Mouse (Mus musculus) stomach, embryonic 14.5 days (tissue): Measurements from ENCODE around the gene Gtdc1. TPM values are rescaled to one million over a fixed set of nuclear protein-coding genes. Genes with fewer than 3 reads are reported as not detected.

Experiments
- ATAC-seq: fragments of 200-750 bp; cut with Nextera tagmentation; 2 replicates; pipeline ENCODE4 v1.8.0; 2017; ENCODE audit warnings: low read depth, moderate TSS enrichment; ENCODE audit not compliant: insufficient number of reproducible peaks, insufficient read depth, low FRiP score
- H3K27ac ChIP-seq: fragments of 300-500 bp; sonication (generic); 2 replicates; pipeline ENCODE4 v1.5.1; 2014; ENCODE audit warnings: mild to moderate bottlenecking, low read length, moderate library complexity, mixed read lengths
- H3K27me3 ChIP-seq: fragments of 300-500 bp; sonication (generic); 2 replicates; pipeline ENCODE4 v1.6.1; 2014; ENCODE audit warnings: low read length, control low read depth, mixed read lengths; ENCODE audit not compliant: control insufficient read depth, insufficient read depth
- H3K36me3 ChIP-seq: fragments of 300-500 bp; sonication (generic); 2 replicates; pipeline ENCODE4 v1.6.1; 2014; ENCODE audit warnings: mild to moderate bottlenecking, control low read depth, low read length, moderate library complexity, mixed read lengths; ENCODE audit not compliant: control insufficient read depth, insufficient read depth
- H3K4me1 ChIP-seq: fragments of 300-500 bp; sonication (generic); 2 replicates; pipeline ENCODE4 v1.6.1; 2014; ENCODE audit warnings: low read length, control low read depth, mixed read lengths; ENCODE audit not compliant: control insufficient read depth, insufficient read depth
- H3K4me2 ChIP-seq: fragments of 300-500 bp; sonication (generic); replicated peaks from 2 replicates; pipeline ENCODE4 v1.6.1; 2014; ENCODE audit warnings: low read depth, low read length, control low read depth
- H3K4me3 ChIP-seq: fragments of 300-500 bp; sonication (generic); 2 replicates; pipeline ENCODE4 v1.5.1; 2014; ENCODE audit warnings: low read depth, low read length, control low read depth
- H3K9ac ChIP-seq: fragments of 300-500 bp; sonication (generic); replicated peaks from 2 replicates; pipeline ENCODE4 v1.6.1; 2014; ENCODE audit warnings: low read depth, mild to moderate bottlenecking, control low read depth, low read length, moderate library complexity, mixed read lengths
- H3K9me3 ChIP-seq: fragments of 300-500 bp; sonication (generic); 2 replicates; pipeline ENCODE4 v1.6.1; 2016; ENCODE audit warnings: low read depth, low read length, control low read depth; ENCODE audit not compliant: control insufficient read depth
- WGBS: fragments of 180-500 bp; shearing (Covaris S2); extraction: QIAGEN DNeasy Blood & Tissue Kit; methylation state at CpG from one replicate; pipeline ENCODE4 v1.1.7; 2014; 5-methylcytosine and 5-hydroxymethylcytosine counted together
- polyA plus RNA-seq: library from polyadenylated mRNA; unstranded; fragments of >200 nt; fragmentation: Nextera tagmentation; extraction: Ambion mirVana; gene quantifications from 2 replicates; pipeline ENCODE4 v1.2.1, GENCODE M21; 2014

Gene Gtdc1
- polyA plus RNA-seq, 1 experiment from 2014 or later, result 15.9 TPM

GRCm38 (mm10) chr2:44590881-44591280, 336.6 kb downstream of the Gtdc1 start:
- WGBS, result 35% methylated on average over 4 of the region's 4 CpGs
- ATAC-seq, result no peak
- Histone ChIP-seq H3K9ac (no peak overlapping the region), H3K4me1 (no peaks in the 10 kb centered on the region), H3K27me3 (no peaks in the 10 kb centered on the region), H3K4me2 (no peak overlapping the region), H3K27ac (no peak overlapping the region), H3K9me3 (no peaks in the 10 kb centered on the region), H3K36me3 (no peaks in the 10 kb centered on the region), H3K4me3 (no peak overlapping the region)

- H3K9ac ChIP-seq, result no peak overlapping the region
- H3K27me3 ChIP-seq, result no peaks in the 10 kb centered on the region
- ATAC-seq, result no peak
- H3K36me3 ChIP-seq, result no peaks in the 10 kb centered on the region
- no peak overlapping the region for H3K4me2 ChIP-seq
- no peak overlapping the region for H3K27ac ChIP-seq
- H3K4me3 ChIP-seq, result no peak overlapping the region
- no peaks in the 10 kb centered on the region for H3K4me1 ChIP-seq
- H3K9me3 ChIP-seq, result peaks cover 4% of the 10 kb centered on the region; the same call in 1 of the 2 replicates
Measured at GRCm38 (mm10) chr2:44584061-44584460, 343.4 kb downstream of the Gtdc1 start.

- Histone ChIP-seq H3K4me1 (no peaks in the 10 kb centered on the region), H3K9me3 (peaks cover 4% of the 10 kb centered on the region; the same call in 1 of the 2 replicates), H3K4me2 (no peak overlapping the region), H3K4me3 (no peak overlapping the region), H3K9ac (no peak overlapping the region), H3K36me3 (no peaks in the 10 kb centered on the region), H3K27me3 (no peaks in the 10 kb centered on the region), H3K27ac (no peak overlapping the region)
- no peak for ATAC-seq
Measured at GRCm38 (mm10) chr2:44583491-44583890, 344.0 kb downstream of the Gtdc1 start.

GRCm38 (mm10) chr2:44571810-44572209, 355.6 kb downstream of the Gtdc1 start:
- ATAC-seq, result no peak
- no peaks in the 10 kb centered on the region for H3K9me3 ChIP-seq
- H3K27ac ChIP-seq, result peak overlapping the region; percentile 82; the same call in 1 of the 2 replicates
- H3K4me2 ChIP-seq, result 0 out of 2 replicates have a peak overlapping the region, but pooled peaks have one; percentile 16
- 50% methylated on average over 3 of the region's 3 CpGs for WGBS
- no peaks in the 10 kb centered on the region for H3K36me3 ChIP-seq
- H3K27me3 ChIP-seq, result no peaks in the 10 kb centered on the region
- H3K9ac ChIP-seq, result 0 out of 2 replicates have a peak overlapping the region, but pooled peaks have one; percentile 21
- H3K4me1 ChIP-seq, result peaks cover 3% of the 10 kb centered on the region; the same call in 1 of the 2 replicates
- H3K4me3 ChIP-seq, result no peak overlapping the region

- Histone ChIP-seq H3K4me2 (no peak overlapping the region), H3K27me3 (no peaks in the 10 kb centered on the region), H3K36me3 (no peaks in the 10 kb centered on the region), H3K4me1 (peaks cover 3% of the 10 kb centered on the region; the same call in 1 of the 2 replicates), H3K4me3 (no peak overlapping the region), H3K27ac (peak overlapping the region; percentile 82; the same call in 1 of the 2 replicates), H3K9ac (0 out of 2 replicates have a peak overlapping the region, but pooled peaks have one; percentile 21), H3K9me3 (no peaks in the 10 kb centered on the region)
- ATAC-seq, result no peak
- 58% methylated on average over 9 of the region's 9 CpGs for WGBS
Measured at GRCm38 (mm10) chr2:44571156-44571555, 356.3 kb downstream of the Gtdc1 start.

- Histone ChIP-seq H3K4me1 (peaks cover 3% of the 10 kb centered on the region; the same call in 1 of the 2 replicates), H3K9ac (no peak overlapping the region), H3K27ac (no peak overlapping the region), H3K4me3 (no peak overlapping the region), H3K4me2 (no peak overlapping the region), H3K9me3 (no peaks in the 10 kb centered on the region), H3K36me3 (no peaks in the 10 kb centered on the region), H3K27me3 (no peaks in the 10 kb centered on the region)
- ATAC-seq, result no peak
- WGBS, result 82% methylated on average over 7 of the region's 7 CpGs
Measured at GRCm38 (mm10) chr2:44569140-44569952, 358.1 kb downstream of the Gtdc1 start.

- 84% methylated on average over 16 of the region's 16 CpGs for WGBS
- Histone ChIP-seq H3K4me1 (no peaks in the 10 kb centered on the region; the same call in 1 of the 2 replicates), H3K27me3 (no peaks in the 10 kb centered on the region), H3K36me3 (no peaks in the 10 kb centered on the region), H3K9ac (no peak overlapping the region), H3K4me2 (no peak overlapping the region), H3K27ac (no peak overlapping the region), H3K4me3 (no peak overlapping the region), H3K9me3 (no peaks in the 10 kb centered on the region)
- ATAC-seq, result no peak
Measured at GRCm38 (mm10) chr2:44564776-44565692, 362.4 kb downstream of the Gtdc1 start.

- Histone ChIP-seq H3K4me2 (no peak overlapping the region), H3K4me1 (0 out of 2 replicates have a peak, but pooled peaks cover 4% of the 10 kb centered on the region), H3K36me3 (no peaks in the 10 kb centered on the region), H3K27ac (no peak overlapping the region), H3K27me3 (no peaks in the 10 kb centered on the region), H3K4me3 (no peak overlapping the region), H3K9ac (no peak overlapping the region), H3K9me3 (no peaks in the 10 kb centered on the region)
- 92% methylated on average over 4 of the region's 4 CpGs for WGBS
- ATAC-seq, result no peak
Measured at GRCm38 (mm10) chr2:44561789-44562188, 365.7 kb downstream of the Gtdc1 start.
